Mouse (Mus musculus) layer of hippocampus, adult 8-10 months (tissue): Measurements from ENCODE around the gene Wnt1. TPM values are rescaled to one million over a fixed set of nuclear protein-coding genes. Genes with fewer than 3 reads are reported as not detected.
"Not testable (repeated sequence)": the region's sequence is repeated elsewhere in the genome, so short reads cannot be mapped to it uniquely, and the experiment has no call there.

ENCODE experiments used
- DNase-seq, 2 experiments: peaks; one replicate each; pipeline ENCODE4 v3.0.0; 2022; ENCODE audit warnings: low spot score in 2 of 2
- total RNA-seq, 4 experiments: library from RNA; stranded (reverse); gene quantifications; 2 replicates each; pipeline ENCODE4 v1.2.4; 2022

Wnt1 gene
- total RNA-seq, 4 experiments from 2014 or later, result not detected

GRCm38 (mm10) chr15:98805324-98806040 is 15.8 kb downstream of the Wnt1 start:
- peak; percentile 65 to 77 for DNase-seq

- DNase-seq, result no peak
Measured at GRCm38 (mm10) chr15:98806071-98806808, 16.6 kb downstream of the Wnt1 start.

DNA sequence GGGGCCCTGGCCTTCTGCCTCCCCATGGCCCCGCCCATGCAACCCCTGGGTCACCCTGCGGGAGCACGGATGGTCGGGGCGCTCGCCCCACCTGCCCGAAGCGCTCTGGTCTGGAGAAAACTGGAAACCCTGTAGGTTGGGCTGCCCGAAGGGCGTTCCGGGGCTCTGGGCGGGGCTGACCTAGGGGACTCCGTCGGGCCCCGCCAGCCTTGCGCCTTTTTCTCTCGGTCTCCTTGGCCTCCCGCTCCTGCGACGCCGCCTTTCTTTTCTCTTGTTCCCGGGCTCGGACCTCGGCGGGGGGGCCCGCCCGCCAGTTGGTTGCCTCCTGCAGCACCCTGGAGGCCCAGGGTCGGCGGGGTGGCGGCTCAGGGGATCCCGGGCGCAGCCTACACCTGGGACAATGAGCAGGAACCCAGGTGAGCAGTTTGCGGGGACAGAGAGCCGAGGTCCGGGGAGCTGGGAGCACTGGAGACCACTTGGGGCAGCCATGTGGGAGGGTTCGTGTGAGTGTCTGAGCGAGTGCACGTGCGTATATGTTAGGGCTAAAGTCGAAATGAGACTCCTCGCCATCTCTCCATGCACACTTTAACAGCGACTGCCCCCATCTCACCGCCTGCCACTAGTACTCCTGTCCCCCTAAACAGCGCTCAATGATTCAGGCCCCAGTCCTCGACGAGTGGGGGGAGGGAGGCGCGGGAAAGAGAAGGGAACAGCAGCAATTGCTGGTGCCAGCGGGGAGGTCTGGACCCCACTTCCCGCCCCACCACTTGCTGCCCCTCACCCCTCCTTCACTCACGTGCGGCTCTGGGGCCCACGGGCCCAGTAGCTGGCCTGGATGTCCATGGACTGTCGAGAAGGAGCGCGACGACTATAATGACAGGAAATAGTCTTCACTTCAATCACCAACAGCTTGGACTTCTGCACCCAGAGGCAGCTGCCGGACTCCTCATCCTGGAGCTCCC is 17.4 kb downstream of the Wnt1 start:
- no peak for DNase-seq

- DNase-seq, result peak; percentile 78 to 83
Measured at GRCm38 (mm10) chr15:98807895-98808650, 18.4 kb downstream of the Wnt1 start.

GRCm38 (mm10) chr15:98808651-98809134 is 19.0 kb downstream of the Wnt1 start:
- DNase-seq, result peak; percentile 87 to 92

- no peak for DNase-seq
Measured at GRCm38 (mm10) chr15:98809390-98809789, 19.7 kb downstream of the Wnt1 start, which contains the start of gene Ddn. Gene Ddn, minus strand, starts transcription at chr15:98809490.

GRCm38 (mm10) chr15:98810212-98810611 is 20.6 kb downstream of the Wnt1 start:
- not testable (repeated sequence) for DNase-seq

- DNase-seq, result peak; percentile 85 to 88
Measured at GRCm38 (mm10) chr15:98812741-98813424, 23.2 kb downstream of the Wnt1 start.

DNA sequence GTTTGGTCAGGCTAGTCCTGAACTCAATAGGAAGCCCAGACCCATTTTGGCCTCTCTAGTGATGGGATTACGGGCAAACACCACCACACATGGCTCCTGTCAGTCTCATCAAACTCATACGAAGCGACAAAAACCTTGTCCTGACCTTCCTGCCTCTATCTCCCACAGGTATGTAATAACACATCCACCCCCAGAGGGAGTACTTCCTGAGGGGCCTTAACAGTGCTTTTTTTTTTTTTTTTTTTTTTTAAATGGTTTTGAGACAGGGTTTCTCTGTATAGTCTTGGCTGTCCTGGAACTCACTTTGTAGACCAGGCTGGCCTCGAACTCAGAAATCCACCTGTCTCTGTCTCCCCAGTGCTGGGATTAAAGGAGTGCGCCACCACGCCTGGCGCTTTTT is 28.5 kb downstream of the Wnt1 start:
- no peak for DNase-seq

DNA sequence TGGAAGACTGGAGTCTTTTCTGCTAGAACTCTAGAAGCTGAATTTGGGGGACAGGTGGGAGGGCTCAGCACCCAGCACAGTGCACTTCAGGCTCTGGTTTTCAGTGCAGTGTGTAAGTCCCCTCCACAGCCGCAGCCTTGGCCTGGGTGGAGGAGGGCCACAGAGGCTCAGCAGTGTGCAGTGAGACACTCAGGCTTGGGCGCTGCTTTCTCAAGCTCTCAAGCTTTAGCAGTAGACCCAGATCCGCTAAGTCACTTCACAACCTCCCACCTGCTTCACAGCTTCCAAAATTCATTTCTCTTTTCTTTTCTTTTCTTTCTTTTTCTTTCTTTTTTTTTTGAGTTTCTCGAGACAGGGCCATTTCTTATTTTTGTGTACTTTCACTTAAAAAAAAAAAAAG is 31.3 kb downstream of the Wnt1 start:
- DNase-seq, result no peak

GRCm38 (mm10) chr15:98821403-98821802 is 31.7 kb downstream of the Wnt1 start:
- no peak for DNase-seq

GRCm38 (mm10) chr15:98822147-98822546 is 32.5 kb downstream of the Wnt1 start:
- DNase-seq, result no peak

- DNase-seq, result no peak
Measured at GRCm38 (mm10) chr15:98823434-98823833, 33.8 kb downstream of the Wnt1 start.

DNA sequence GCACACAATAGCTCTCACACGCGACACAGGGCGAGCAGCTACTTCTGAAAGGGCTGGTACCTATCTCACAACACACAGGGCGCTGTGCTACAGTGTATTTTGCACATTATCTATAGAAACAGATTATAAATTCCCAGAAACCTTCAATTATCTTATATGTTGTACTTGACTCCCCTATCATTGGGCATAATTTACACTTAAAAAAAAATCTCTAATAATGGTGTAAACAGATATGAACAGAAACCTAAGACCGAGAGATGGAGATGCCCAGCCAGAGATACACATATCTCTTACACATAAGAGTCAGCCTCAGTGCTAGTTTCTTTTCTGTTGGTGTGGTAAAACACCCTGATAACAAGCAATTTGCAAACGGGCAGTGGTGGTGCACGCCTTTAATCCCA is 38.0 kb downstream of the Wnt1 start:
- no peak for DNase-seq

GRCm38 (mm10) chr15:98830736-98831683 is 41.4 kb downstream of the Wnt1 start, which contains the start of gene Prkag1:
Gene Prkag1, minus strand, starts transcription at chr15:98831521.
- peak; percentile 89 to 92 for DNase-seq

DNA sequence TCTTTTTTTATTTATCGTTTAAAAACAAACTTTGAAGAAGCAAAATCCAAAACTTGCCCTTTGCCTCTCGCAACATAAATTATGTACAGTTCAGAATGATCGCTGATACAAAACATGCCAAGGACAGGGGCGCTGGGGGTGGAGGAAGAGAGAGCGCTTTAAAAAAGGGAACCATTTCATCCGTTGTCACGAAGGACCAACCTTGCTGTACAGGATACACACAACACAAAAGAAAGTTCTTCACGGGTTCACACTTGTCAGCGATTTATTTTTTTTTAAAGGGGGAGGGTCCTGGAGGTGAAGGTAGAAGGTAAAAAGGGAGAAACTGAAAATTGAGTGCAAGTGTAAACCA is 42.0 kb downstream of the Wnt1 start:
- DNase-seq, result no peak

- no peak for DNase-seq
Measured at GRCm38 (mm10) chr15:98832161-98833058, 42.8 kb downstream of the Wnt1 start.

DNA sequence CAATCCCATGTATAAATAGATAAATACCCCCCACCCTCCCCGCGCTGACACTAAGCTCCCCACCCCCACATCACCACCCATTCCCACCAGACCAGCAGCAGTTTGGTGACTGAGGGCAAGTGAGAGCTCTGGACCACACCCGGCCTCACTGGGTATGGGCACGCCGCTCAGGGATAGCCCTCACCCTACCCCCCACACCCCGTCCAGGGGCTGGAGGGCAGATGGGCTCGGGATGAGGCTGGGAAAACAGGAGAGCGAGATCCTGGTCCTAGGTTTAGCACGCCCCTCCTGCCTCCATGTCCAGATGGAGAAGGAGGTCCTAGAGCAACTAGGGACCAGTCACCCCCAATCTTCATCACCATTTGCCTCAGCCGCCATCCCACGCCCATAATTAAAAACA is 43.6 kb downstream of the Wnt1 start:
- DNase-seq, result no peak
